Mouse (Mus musculus) forebrain, embryonic 15.5 days (tissue): ENCODE data around the gene Scg3. TPM values are rescaled to one million over a fixed set of nuclear protein-coding genes. Genes with fewer than 3 reads are reported as not detected.

Experiments
- ATAC-seq: fragments of 200-750 bp; cut with Nextera tagmentation; replicated peaks from 2 replicates; pipeline ENCODE4 v1.8.0; 2017; ENCODE audit warnings: mild to moderate bottlenecking, moderate TSS enrichment, moderate library complexity
- H3K27ac ChIP-seq: fragments of 300-500 bp; sonication (generic); replicated peaks from 2 replicates; pipeline ENCODE4 v1.5.1; 2015; ENCODE audit warnings: mild to moderate bottlenecking, inconsistent platforms
- H3K27me3 ChIP-seq: fragments of 300-500 bp; sonication (generic); 2 replicates; pipeline ENCODE4 v1.6.1; 2015; ENCODE audit warnings: inconsistent platforms
- H3K36me3 ChIP-seq: fragments of 300-500 bp; sonication (generic); 2 replicates; pipeline ENCODE4 v1.6.1; 2015; ENCODE audit warnings: mild to moderate bottlenecking, inconsistent platforms
- H3K4me1 ChIP-seq: fragments of 300-500 bp; sonication (generic); 2 replicates; pipeline ENCODE4 v1.6.1; 2015; ENCODE audit warnings: inconsistent platforms
- H3K4me2 ChIP-seq: fragments of 300-500 bp; sonication (generic); replicated peaks from 2 replicates; pipeline ENCODE4 v1.6.1; 2015; ENCODE audit warnings: mild to moderate bottlenecking, inconsistent platforms
- H3K4me3 ChIP-seq: fragments of 300-500 bp; sonication (generic); 2 replicates; pipeline ENCODE4 v1.5.1; 2015; ENCODE audit warnings: mild to moderate bottlenecking, inconsistent platforms
- H3K9ac ChIP-seq: fragments of 300-500 bp; sonication (generic); replicated peaks from 2 replicates; pipeline ENCODE4 v1.6.1; 2015; ENCODE audit warnings: mild to moderate bottlenecking, inconsistent platforms
- H3K9me3 ChIP-seq: fragments of 300-500 bp; sonication (generic); 2 replicates; pipeline ENCODE4 v1.6.1; 2016; ENCODE audit warnings: inconsistent platforms
- WGBS: fragments of 180-500 bp; shearing (Covaris S2); methylation state at CpG from one replicate; pipeline ENCODE4 v1.1.7; 2015; ENCODE audit warnings: mixed read lengths; 5-methylcytosine and 5-hydroxymethylcytosine counted together
- polyA plus RNA-seq: library from polyadenylated mRNA; unstranded; fragments of >200 nt; fragmentation: Nextera tagmentation; extraction: Ambion mirVana; gene quantifications from 2 replicates; pipeline ENCODE4 v1.2.1, GENCODE M21; 2015

Scg3 gene
- polyA plus RNA-seq: 111 and 123 TPM in 2 replicates

- ATAC-seq: peak; percentile 100
- Histone ChIP-seq H3K9me3 (no peaks in the 10 kb centered on the region), H3K27ac (peak within 1 kb of the TSS; percentile 90), H3K27me3 (no peaks in the 10 kb centered on the region), H3K36me3 (peaks cover 16% of the 10 kb centered on the region), H3K4me3 (peak within 1 kb of the TSS; percentile 74), H3K9ac (peak within 1 kb of the TSS; percentile 88), H3K4me2 (peak within 1 kb of the TSS; percentile 47), H3K4me1 (peaks cover 16% of the 10 kb centered on the region)
- WGBS: 4% methylated on average over 42 of the region's 42 CpGs
Observed at GRCm38 (mm10) chr9:75683426-75684191, at the start of gene Scg3. TSS of gene Scg3 (minus strand) at chr9:75684056.

- no peaks in the 10 kb centered on the region for H3K36me3 ChIP-seq
- no peak overlapping the region for H3K4me3 ChIP-seq
- 44% methylated on average over 11 of the region's 11 CpGs for WGBS
- ATAC-seq: peak; percentile 88
- no peak overlapping the region for H3K4me2 ChIP-seq
- H3K9ac ChIP-seq: no peak overlapping the region
- H3K27me3 ChIP-seq: no peaks in the 10 kb centered on the region
- H3K4me1 ChIP-seq: no peaks in the 10 kb centered on the region
- H3K27ac ChIP-seq: no peak overlapping the region
- H3K9me3 ChIP-seq: no peaks in the 10 kb centered on the region
Observed at GRCm38 (mm10) chr9:75719952-75720687, 36.3 kb upstream of the Scg3 start.

- WGBS: 84% methylated on average over 3 of the region's 3 CpGs
- ATAC-seq: no peak
Observed at GRCm38 (mm10) chr9:75719481-75719880, 35.6 kb upstream of the Scg3 start.

GRCm38 (mm10) chr9:75684772-75685171 lies 916 bp upstream of the Scg3 start:
- 27% methylated on average over 3 of the region's 3 CpGs for WGBS
- Histone ChIP-seq H3K36me3 (peaks cover 6% of the 10 kb centered on the region; the same call in 1 of the 2 replicates), H3K4me1 (peaks cover 14% of the 10 kb centered on the region), H3K4me3 (peak overlapping the region; percentile 74), H3K9ac (peak overlapping the region; percentile 88), H3K27ac (peak overlapping the region; percentile 90), H3K9me3 (0 out of 2 replicates have a peak, but pooled peaks cover 3% of the 10 kb centered on the region), H3K4me2 (peak overlapping the region; percentile 47), H3K27me3 (no peaks in the 10 kb centered on the region)
- no peak for ATAC-seq

More at GRCm38 (mm10) chr9:75719481-75719880, 35.6 kb upstream of the Scg3 start:
- no peak overlapping the region for H3K4me2 ChIP-seq
- H3K36me3 ChIP-seq: no peaks in the 10 kb centered on the region
- no peaks in the 10 kb centered on the region for H3K9me3 ChIP-seq
- H3K27me3 ChIP-seq: no peaks in the 10 kb centered on the region
- no peaks in the 10 kb centered on the region for H3K4me1 ChIP-seq
- no peak overlapping the region for H3K9ac ChIP-seq
- no peak overlapping the region for H3K27ac ChIP-seq
- no peak overlapping the region for H3K4me3 ChIP-seq

- Histone ChIP-seq H3K4me1 (peaks cover 16% of the 10 kb centered on the region), H3K9ac (peak overlapping the region; percentile 88), H3K9me3 (0 out of 2 replicates have a peak, but pooled peaks cover 2% of the 10 kb centered on the region), H3K27me3 (no peaks in the 10 kb centered on the region), H3K36me3 (peaks cover 9% of the 10 kb centered on the region), H3K4me3 (peak overlapping the region; percentile 74), H3K27ac (peak overlapping the region; percentile 90), H3K4me2 (peak overlapping the region; percentile 47)
- 45% methylated on average over 4 of the region's 4 CpGs for WGBS
- peak; percentile 11 for ATAC-seq
Observed at GRCm38 (mm10) chr9:75684292-75684691, 436 bp upstream of the Scg3 start.

GRCm38 (mm10) chr9:75680606-75681005 lies 3.2 kb downstream of the Scg3 start:
- peaks cover 44% of the 10 kb centered on the region for H3K36me3 ChIP-seq
- no peaks in the 10 kb centered on the region for H3K9me3 ChIP-seq
- no peak overlapping the region for H3K27ac ChIP-seq
- 86% methylated on average over 5 of the region's 5 CpGs for WGBS
- peaks cover 16% of the 10 kb centered on the region for H3K4me1 ChIP-seq
- H3K4me2 ChIP-seq: no peak overlapping the region
- ATAC-seq: no peak
- no peaks in the 10 kb centered on the region for H3K27me3 ChIP-seq
- no peak overlapping the region for H3K4me3 ChIP-seq
- H3K9ac ChIP-seq: no peak overlapping the region

GRCm38 (mm10) chr9:75679629-75680028 lies 4.2 kb downstream of the Scg3 start:
- no peak for ATAC-seq

GRCm38 (mm10) chr9:75678341-75678740 lies 5.5 kb downstream of the Scg3 start:
- H3K4me1 ChIP-seq: peaks cover 10% of the 10 kb centered on the region
- H3K4me2 ChIP-seq: no peak overlapping the region
- H3K4me3 ChIP-seq: no peak overlapping the region
- WGBS: 84% methylated on average over 7 of the region's 7 CpGs
- H3K27me3 ChIP-seq: no peaks in the 10 kb centered on the region
- no peaks in the 10 kb centered on the region for H3K9me3 ChIP-seq
- H3K36me3 ChIP-seq: peaks cover 66% of the 10 kb centered on the region
- H3K9ac ChIP-seq: no peak overlapping the region
- H3K27ac ChIP-seq: no peak overlapping the region
- ATAC-seq: no peak

More at GRCm38 (mm10) chr9:75679629-75680028, 4.2 kb downstream of the Scg3 start:
- Histone ChIP-seq H3K4me2 (no peak overlapping the region), H3K9me3 (no peaks in the 10 kb centered on the region), H3K27me3 (no peaks in the 10 kb centered on the region), H3K9ac (no peak overlapping the region), H3K4me3 (no peak overlapping the region), H3K36me3 (peaks cover 54% of the 10 kb centered on the region), H3K27ac (no peak overlapping the region), H3K4me1 (peaks cover 13% of the 10 kb centered on the region)
- 62% methylated on average over 4 of the region's 4 CpGs for WGBS

GRCm38 (mm10) chr9:75676226-75676625 lies 7.6 kb downstream of the Scg3 start:
- H3K36me3 ChIP-seq: peaks cover 77% of the 10 kb centered on the region
- 82% methylated on average over 7 of the region's 7 CpGs for WGBS
- no peaks in the 10 kb centered on the region for H3K27me3 ChIP-seq
- no peak overlapping the region for H3K4me3 ChIP-seq
- ATAC-seq: no peak
- H3K4me2 ChIP-seq: no peak overlapping the region
- H3K27ac ChIP-seq: no peak overlapping the region
- H3K9me3 ChIP-seq: no peaks in the 10 kb centered on the region
- H3K9ac ChIP-seq: no peak overlapping the region
- 0 out of 2 replicates have a peak, but pooled peaks cover 2% of the 10 kb centered on the region for H3K4me1 ChIP-seq

GRCm38 (mm10) chr9:75672769-75673168 lies 11.1 kb downstream of the Scg3 start:
- Histone ChIP-seq H3K4me2 (no peak overlapping the region), H3K9me3 (no peaks in the 10 kb centered on the region), H3K36me3 (peaks cover 80% of the 10 kb centered on the region), H3K9ac (no peak overlapping the region), H3K27ac (no peak overlapping the region), H3K4me1 (no peaks in the 10 kb centered on the region), H3K4me3 (no peak overlapping the region), H3K27me3 (no peaks in the 10 kb centered on the region)
- 50% methylated on average over 6 of the region's 6 CpGs for WGBS
- ATAC-seq: 0 out of 2 replicates have a peak, but pooled peaks have one; percentile 46

GRCm38 (mm10) chr9:75666612-75667011 lies 17.2 kb downstream of the Scg3 start:
- no peak overlapping the region for H3K4me2 ChIP-seq
- H3K27ac ChIP-seq: 0 out of 2 replicates have a peak overlapping the region, but pooled peaks have one; percentile 1
- H3K9ac ChIP-seq: no peak overlapping the region
- H3K4me1 ChIP-seq: no peaks in the 10 kb centered on the region
- H3K36me3 ChIP-seq: peaks cover 71% of the 10 kb centered on the region
- H3K4me3 ChIP-seq: no peak overlapping the region
- H3K9me3 ChIP-seq: no peaks in the 10 kb centered on the region
- no peaks in the 10 kb centered on the region for H3K27me3 ChIP-seq
- ATAC-seq: no peak
- 87% methylated on average over 5 of the region's 5 CpGs for WGBS

GRCm38 (mm10) chr9:75665364-75665763 lies 18.5 kb downstream of the Scg3 start:
- no peak for ATAC-seq
- 74% methylated on average over 6 of the region's 6 CpGs for WGBS

More at GRCm38 (mm10) chr9:75665364-75665763, 18.5 kb downstream of the Scg3 start:
- Histone ChIP-seq H3K36me3 (peaks cover 75% of the 10 kb centered on the region), H3K9ac (no peak overlapping the region), H3K9me3 (no peaks in the 10 kb centered on the region), H3K27ac (no peak overlapping the region), H3K4me2 (no peak overlapping the region), H3K27me3 (no peaks in the 10 kb centered on the region), H3K4me1 (no peaks in the 10 kb centered on the region), H3K4me3 (no peak overlapping the region)
